In genomic region chr1:127206881-127207555, GRCm38 (mm10) we compare ENCODE assay signal across 8 mouse cellular contexts. TPM values are rescaled to one million over a fixed set of nuclear protein-coding genes. Genes with fewer than 3 reads are reported as not detected.
DNase-seq lines count a peak whose midpoint lies in the region; ATAC-seq and TF ChIP-seq lines count a peak whose summit lies in the region.

No protein-coding gene starts in this region.

- H3K9me3 ChIP-seq in embryonic facial prominence, embryonic 11.5 days (replicated peaks; ENCODE audit: control insufficient read depth, low read length) = no peaks in the 10 kb centered on the region
- no peaks in the 10 kb centered on the region for H3K9me3 ChIP-seq in intestine, embryonic 14.5 days (ENCODE audit: control insufficient read depth, low read length)
- no peaks in the 10 kb centered on the region for H3K9me3 ChIP-seq in neural tube, embryonic 12.5 days

- H3K4me1 ChIP-seq in embryonic facial prominence, embryonic 11.5 days (ENCODE audit: control insufficient read depth, insufficient read depth, low read length) = no peaks in the 10 kb centered on the region
- peaks cover 9% of the 10 kb centered on the region; the same call in 1 of the 2 replicates for H3K4me1 ChIP-seq in intestine, embryonic 14.5 days (replicated peaks; ENCODE audit: control insufficient read depth, insufficient read depth, low read length)
- peaks cover 31% of the 10 kb centered on the region for H3K4me1 ChIP-seq in neural tube, embryonic 12.5 days

- no peaks in the 10 kb centered on the region for H3K27me3 ChIP-seq in embryonic facial prominence, embryonic 11.5 days (ENCODE audit: control insufficient read depth, insufficient read depth, low read length)
- no peaks in the 10 kb centered on the region for H3K27me3 ChIP-seq in intestine, embryonic 14.5 days (replicated peaks; ENCODE audit: control insufficient read depth, insufficient read depth, low read length)
- no peaks in the 10 kb centered on the region for H3K27me3 ChIP-seq in neural tube, embryonic 12.5 days (replicated peaks)

- peak overlapping the region; percentile 22 for H3K27ac ChIP-seq in left cerebral cortex, adult 2 months
- H3K27ac ChIP-seq in embryonic facial prominence, embryonic 11.5 days (replicated peaks; ENCODE audit: low read depth, low read length) = no peak overlapping the region
- no peak overlapping the region for H3K27ac ChIP-seq in intestine, embryonic 14.5 days (ENCODE audit: low read depth)
- H3K27ac ChIP-seq in neural tube, embryonic 12.5 days = no peak overlapping the region

- peak overlapping the region; percentile 94 for H3K4me2 ChIP-seq in embryonic facial prominence, embryonic 11.5 days (ENCODE audit: low read depth, low read length)
- peak overlapping the region; percentile 67 for H3K4me2 ChIP-seq in intestine, embryonic 14.5 days (ENCODE audit: low read length)
- peak overlapping the region; percentile 89 for H3K4me2 ChIP-seq in neural tube, embryonic 12.5 days (replicated peaks)

- DNase-seq in left cerebral cortex, adult 2 months (ENCODE audit: extremely low spot score in 1 of 2, low spot score in 2 of 2) = no peak
- DNase-seq in left cerebral cortex, postnatal 10 days (ENCODE audit: extremely low spot score in 1 of 2, low spot score in 2 of 2) = no peak
- DNase-seq in embryonic facial prominence, embryonic 11.5 days (ENCODE audit: low spot score) = no peak
- DNase-seq in intestine, embryonic 14.5 days (ENCODE audit: low spot score) = no peak
- no peak for DNase-seq in cerebellum, adult 18-20 months
- no peak for DNase-seq in adrenal gland, postnatal 14 days
- no peak for DNase-seq in kidney, postnatal 10 days

- H3K4me3 ChIP-seq in left cerebral cortex, adult 2 months = peak overlapping the region; percentile 98
- no peak overlapping the region for H3K4me3 ChIP-seq in embryonic facial prominence, embryonic 11.5 days (ENCODE audit: low read depth, low read length)
- H3K4me3 ChIP-seq in intestine, embryonic 14.5 days (ENCODE audit: low read depth, low read length) = peak overlapping the region; percentile 88
- H3K4me3 ChIP-seq in neural tube, embryonic 12.5 days = peak overlapping the region; percentile 81

- no peak for ATAC-seq in embryonic facial prominence, embryonic 11.5 days (replicated peaks; ENCODE audit: insufficient number of reproducible peaks, low FRiP score, low TSS enrichment, low read depth)
- no peak for ATAC-seq in intestine, embryonic 14.5 days (replicated peaks; ENCODE audit: low FRiP score, low TSS enrichment, low read depth)
- ATAC-seq in neural tube, embryonic 12.5 days (ENCODE audit: low FRiP score, low read depth) = no peak

- H3K36me3 ChIP-seq in embryonic facial prominence, embryonic 11.5 days (replicated peaks; ENCODE audit: control insufficient read depth, insufficient read depth, low read depth, low read length) = no peaks in the 10 kb centered on the region
- no peaks in the 10 kb centered on the region for H3K36me3 ChIP-seq in intestine, embryonic 14.5 days (ENCODE audit: control insufficient read depth, insufficient read depth, low read length)
- no peaks in the 10 kb centered on the region for H3K36me3 ChIP-seq in neural tube, embryonic 12.5 days

- intact Hi-C loops in left cerebral cortex, adult 2 months (cut with DNase I) = loop anchor here (5.0 kb wide), 2 partner anchors 35 to 120 kb away; no protein-coding TSS in a partner anchor
- intact Hi-C loops in left cerebral cortex, postnatal 10 days (cut with DNase I) = no loop called here

- no peak for TF ChIP-seq CTCF in left cerebral cortex, adult 2 months (IDR thresholded peaks at IDR 0.05)

- WGBS in embryonic facial prominence, embryonic 11.5 days = 61% methylated on average over 11 of the region's 11 CpGs
- WGBS in intestine, embryonic 14.5 days = 65% methylated on average over 11 of the region's 11 CpGs
- 74% methylated on average over 11 of the region's 11 CpGs for WGBS in neural tube, embryonic 12.5 days

- H3K9ac ChIP-seq in embryonic facial prominence, embryonic 11.5 days (replicated peaks; ENCODE audit: low read length) = no peak overlapping the region; the same call in 1 of the 2 replicates
- no peak overlapping the region; the same call in 1 of the 2 replicates for H3K9ac ChIP-seq in intestine, embryonic 14.5 days (ENCODE audit: low read length)
- H3K9ac ChIP-seq in neural tube, embryonic 12.5 days = peak overlapping the region; percentile 73; the same call in 1 of the 2 replicates

RNA-seq across cellular contexts. Expression of gene Mgat5, which starts 2.2 kb away (rescaled TPM):
- 10 to 100 TPM; 78.7 to 79.6 TPM for total RNA-seq in left cerebral cortex, adult 2 months (2021)
- 10 to 100 TPM; 76.8 to 77.1 TPM for total RNA-seq in left cerebral cortex, postnatal 10 days (2021)
- 5.9 and 6.1 TPM in 2 replicates for polyA plus RNA-seq in embryonic facial prominence, embryonic 11.5 days (2014; fragmentation: Nextera tagmentation; extraction: Ambion mirVana)
- 7.1 and 7.3 TPM in 2 replicates for polyA plus RNA-seq in intestine, embryonic 14.5 days (2014; fragmentation: Nextera tagmentation; extraction: Ambion mirVana)
- 9.6 and 10.9 TPM in 2 replicates for polyA plus RNA-seq in neural tube, embryonic 12.5 days (2016; fragmentation: Nextera tagmentation; extraction: Ambion mirVana)
- 12.0 and 15.9 TPM in 2 replicates for total RNA-seq in adrenal gland, postnatal 14 days (2021)
